Mouse (Mus musculus): ENCODE data around the gene Slain1. TPM values are rescaled to one million over a fixed set of nuclear protein-coding genes. Genes with fewer than 3 reads are reported as not detected.
"Not testable (repeated sequence)": the region's sequence is repeated elsewhere in the genome, so short reads cannot be mapped to it uniquely, and the experiment has no call there.

Gene Slain1
- polyA plus RNA-seq, 1 experiment from 2014 or later, result 35.9 TPM

- Histone ChIP-seq H3K4me1 (peaks cover 13% of the 10 kb centered on the region), H3K9me3 (no peaks in the 10 kb centered on the region), H3K4me3 (no peak overlapping the region), H3K36me3 (no peaks in the 10 kb centered on the region), H3K27me3 (no peaks in the 10 kb centered on the region), H3K4me2 (replicated peaks) (no peak overlapping the region), H3K27ac (replicated peaks) (peak overlapping the region; percentile 59), H3K9ac (replicated peaks) (no peak overlapping the region)
- 36% methylated on average over 11 of the region's 11 CpGs for WGBS
- peak; percentile 69 for ATAC-seq (replicated peaks)
Observed at GRCm38 (mm10) chr14:103729760-103730367, 79.8 kb downstream of the Slain1 start.

DNA sequence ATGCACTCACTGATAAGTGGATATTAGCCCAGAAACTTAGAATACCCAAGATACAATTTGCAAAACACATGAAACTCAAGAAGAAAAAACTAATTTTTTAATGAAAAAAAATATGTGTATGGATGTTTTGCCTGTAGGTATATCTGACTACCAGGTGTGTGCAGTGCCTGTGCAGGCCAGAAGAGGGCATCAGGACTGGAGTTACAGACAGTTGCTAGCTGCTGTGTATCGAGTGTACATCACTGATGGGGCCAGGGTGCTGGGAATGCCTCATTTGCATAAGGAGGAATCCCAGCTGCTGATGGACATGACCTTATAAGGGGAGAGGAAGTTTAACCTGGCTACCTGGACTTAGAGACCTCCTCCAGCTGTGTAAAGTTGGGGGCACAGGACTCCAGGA is 82.6 kb downstream of the Slain1 start:
- ATAC-seq (replicated peaks), result no peak
- WGBS, result 68% methylated on average over 1 of the region's 1 CpGs
- peaks cover 13% of the 10 kb centered on the region for H3K4me1 ChIP-seq
- H3K27me3 ChIP-seq, result no peaks in the 10 kb centered on the region
- no peak overlapping the region for H3K4me2 ChIP-seq (replicated peaks)
- H3K4me3 ChIP-seq, result no peak overlapping the region
- H3K36me3 ChIP-seq, result no peaks in the 10 kb centered on the region
- no peak overlapping the region for H3K27ac ChIP-seq (replicated peaks)
- no peak overlapping the region for H3K9ac ChIP-seq (replicated peaks)
- H3K9me3 ChIP-seq, result no peaks in the 10 kb centered on the region

DNA sequence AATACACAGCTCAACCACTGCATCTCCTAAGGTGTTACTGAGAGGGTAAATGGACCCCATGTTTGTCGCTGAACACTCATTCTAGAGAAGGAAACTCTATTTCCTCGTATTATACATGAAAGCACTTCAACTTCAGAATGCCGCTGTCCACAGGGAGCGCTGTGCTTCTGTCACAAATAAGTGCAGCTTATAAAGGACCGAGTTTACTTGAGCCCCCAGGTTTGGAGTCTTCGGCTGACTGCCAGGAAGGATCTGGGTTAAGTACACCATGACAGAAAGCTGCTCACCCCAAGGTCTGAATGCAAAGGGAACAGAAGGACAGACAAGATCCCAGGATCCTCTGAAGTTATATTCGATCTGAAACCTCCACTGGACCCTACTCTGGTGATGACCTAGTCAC is 91.2 kb downstream of the Slain1 start:
- Histone ChIP-seq H3K27me3 (no peaks in the 10 kb centered on the region), H3K27ac (replicated peaks) (no peak overlapping the region), H3K4me2 (replicated peaks) (no peak overlapping the region), H3K9me3 (no peaks in the 10 kb centered on the region), H3K9ac (replicated peaks) (no peak overlapping the region), H3K4me3 (no peak overlapping the region), H3K36me3 (no peaks in the 10 kb centered on the region), H3K4me1 (no peaks in the 10 kb centered on the region)
- 90% methylated on average over 7 of the region's 7 CpGs for WGBS
- no peak for ATAC-seq (replicated peaks)

- no peak for ATAC-seq (replicated peaks)
- no peaks in the 10 kb centered on the region for H3K4me1 ChIP-seq
- no peak overlapping the region for H3K9ac ChIP-seq (replicated peaks)
- no peaks in the 10 kb centered on the region for H3K9me3 ChIP-seq
- H3K4me3 ChIP-seq, result no peak overlapping the region
- no peaks in the 10 kb centered on the region for H3K27me3 ChIP-seq
- no peak overlapping the region for H3K4me2 ChIP-seq (replicated peaks)
- 85% methylated on average over 8 of the region's 8 CpGs for WGBS
- no peak overlapping the region for H3K27ac ChIP-seq (replicated peaks)
- no peaks in the 10 kb centered on the region for H3K36me3 ChIP-seq
Observed at GRCm38 (mm10) chr14:103742150-103742549, 92.1 kb downstream of the Slain1 start.

DNA sequence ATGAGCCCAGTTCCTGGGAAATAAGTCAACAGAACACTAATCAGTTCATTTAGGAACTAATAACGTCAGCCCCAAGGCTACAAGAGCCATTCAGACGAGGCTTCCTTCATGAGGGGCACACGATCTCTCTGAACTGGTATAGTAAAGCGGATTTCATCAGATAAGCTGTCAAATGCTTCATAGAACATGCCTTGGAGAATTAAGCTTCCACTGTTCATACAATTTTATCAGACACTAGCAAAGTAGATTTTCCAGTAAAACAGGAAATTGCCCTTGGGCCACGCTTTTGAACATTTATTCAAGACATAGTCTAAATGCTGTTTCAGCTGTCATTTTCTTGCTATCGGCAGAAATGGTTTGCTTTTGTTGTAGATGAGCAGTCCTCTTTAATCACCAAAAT is 97.3 kb downstream of the Slain1 start:
- Histone ChIP-seq H3K4me1 (no peaks in the 10 kb centered on the region), H3K27ac (replicated peaks) (no peak overlapping the region), H3K9me3 (no peaks in the 10 kb centered on the region), H3K9ac (replicated peaks) (no peak overlapping the region), H3K36me3 (no peaks in the 10 kb centered on the region), H3K4me3 (no peak overlapping the region), H3K4me2 (replicated peaks) (no peak overlapping the region), H3K27me3 (no peaks in the 10 kb centered on the region)
- WGBS, result 60% methylated on average over 6 of the region's 6 CpGs
- no peak for ATAC-seq (replicated peaks)

- not testable (repeated sequence) for H3K4me3 ChIP-seq; H3K27me3 ChIP-seq; H3K27ac ChIP-seq (replicated peaks); H3K9me3 ChIP-seq; H3K4me1 ChIP-seq; H3K9ac ChIP-seq (replicated peaks); ATAC-seq (replicated peaks); H3K4me2 ChIP-seq (replicated peaks); H3K36me3 ChIP-seq
- WGBS, result 95% methylated on average over 4 of the region's 4 CpGs
Observed at GRCm38 (mm10) chr14:103750638-103751037, 100.6 kb downstream of the Slain1 start.

- no peaks in the 10 kb centered on the region for H3K27me3 ChIP-seq
- no peak overlapping the region for H3K27ac ChIP-seq (replicated peaks)
- no peak for ATAC-seq (replicated peaks)
- H3K36me3 ChIP-seq, result no peaks in the 10 kb centered on the region
- no peak overlapping the region for H3K4me3 ChIP-seq
- no peak overlapping the region for H3K4me2 ChIP-seq (replicated peaks)
- no peaks in the 10 kb centered on the region for H3K4me1 ChIP-seq
- H3K9ac ChIP-seq (replicated peaks), result no peak overlapping the region
- no peaks in the 10 kb centered on the region for H3K9me3 ChIP-seq
Observed at GRCm38 (mm10) chr14:103751384-103751783, 101.4 kb downstream of the Slain1 start.

- H3K4me2 ChIP-seq (replicated peaks), result no peak overlapping the region
- no peaks in the 10 kb centered on the region for H3K27me3 ChIP-seq
Observed at GRCm38 (mm10) chr14:103752773-103753172, 102.7 kb downstream of the Slain1 start.

GRCm38 (mm10) chr14:103754041-103754440 is 104.0 kb downstream of the Slain1 start:
- no peak overlapping the region for H3K4me2 ChIP-seq (replicated peaks)
- WGBS, result 69% methylated on average over 7 of the region's 7 CpGs
- H3K9ac ChIP-seq (replicated peaks), result no peak overlapping the region
- no peaks in the 10 kb centered on the region for H3K9me3 ChIP-seq
- H3K36me3 ChIP-seq, result no peaks in the 10 kb centered on the region
- H3K4me3 ChIP-seq, result no peak overlapping the region
- ATAC-seq (replicated peaks), result no peak
- no peaks in the 10 kb centered on the region for H3K27me3 ChIP-seq
- no peaks in the 10 kb centered on the region for H3K4me1 ChIP-seq
- no peak overlapping the region for H3K27ac ChIP-seq (replicated peaks)

More at GRCm38 (mm10) chr14:103752773-103753172, 102.7 kb downstream of the Slain1 start:
- H3K9me3 ChIP-seq, result no peaks in the 10 kb centered on the region
- H3K4me1 ChIP-seq, result no peaks in the 10 kb centered on the region
- WGBS, result 85% methylated on average over 7 of the region's 7 CpGs
- H3K9ac ChIP-seq (replicated peaks), result no peak overlapping the region
- H3K36me3 ChIP-seq, result no peaks in the 10 kb centered on the region
- no peak overlapping the region for H3K4me3 ChIP-seq
- ATAC-seq (replicated peaks), result no peak
- H3K27ac ChIP-seq (replicated peaks), result no peak overlapping the region

- no peak overlapping the region for H3K9ac ChIP-seq (replicated peaks)
- H3K4me1 ChIP-seq, result no peaks in the 10 kb centered on the region
- H3K36me3 ChIP-seq, result no peaks in the 10 kb centered on the region
- H3K27ac ChIP-seq (replicated peaks), result no peak overlapping the region
- H3K9me3 ChIP-seq, result no peaks in the 10 kb centered on the region
- H3K4me3 ChIP-seq, result no peak overlapping the region
- H3K4me2 ChIP-seq (replicated peaks), result no peak overlapping the region
- H3K27me3 ChIP-seq, result no peaks in the 10 kb centered on the region
- 86% methylated on average over 9 of the region's 9 CpGs for WGBS
- no peak for ATAC-seq (replicated peaks)
Observed at GRCm38 (mm10) chr14:103754465-103754864, 104.4 kb downstream of the Slain1 start.

Small RNAs within 50 kb of the gene (microRNA-seq; reads per million reads assigned to microRNA genes)
- not detected for gene Gm22877

Other genes starting within 250 kb of the Slain1 start
- 0.08 TPM in 1 of 2 replicates, not detected in the other for gene Scel, start 136.9 kb upstream of the Slain1 start, polyA plus RNA-seq (2015; fragmentation: Nextera tagmentation; extraction: Ambion mirVana)
- gene Ednrb, start 194.2 kb downstream of the Slain1 start, polyA plus RNA-seq (2015; fragmentation: Nextera tagmentation; extraction: Ambion mirVana), result 48.9 and 61.8 TPM in 2 replicates

Measured in forebrain, embryonic 15.5 days (tissue).